Mouse (Mus musculus) olfactory bulb, adult 2 months (tissue): ENCODE data around the gene Ppp6r1.

Experiments used
- CTCF ChIP-seq: fragments of 200-500 bp; IDR thresholded peaks from 2 replicates; pipeline ENCODE4 v1.5.1; 2012; ENCODE audit warnings: low read depth, mild to moderate bottlenecking, low read length, moderate library complexity; ENCODE audit not compliant: insufficient read depth
- POLR2A ChIP-seq: fragments of 200-500 bp; IDR thresholded peaks from 2 replicates; pipeline ENCODE4 v1.6.1; 2012; ENCODE audit warnings: mild to moderate bottlenecking, low read depth, low read length, moderate library complexity; ENCODE audit not compliant: insufficient read depth

- no peak for TF ChIP-seq POLR2A
- no peak for TF ChIP-seq CTCF
Measured at GRCm38 (mm10) chr7:4611511-4611910, 47.3 kb downstream of the Ppp6r1 start.
